Mouse (Mus musculus): ENCODE measurements around the gene Clic5. TPM values are rescaled to one million over a fixed set of nuclear protein-coding genes. Genes with fewer than 3 reads are reported as not detected.

The Clic5 gene
- polyA plus RNA-seq, 1 experiment, result 3.3 TPM

- H3K27ac ChIP-seq (ENCODE audit: insufficient read depth, low read length), result no peak overlapping the region
- no peaks in the 10 kb centered on the region for H3K4me1 ChIP-seq (ENCODE audit: control insufficient read depth, insufficient read depth, low read length)
- no peak for TF ChIP-seq CTCF (IDR thresholded peaks at IDR 0.05; ENCODE audit: extremely low read depth, insufficient read depth, low read length)
- TF ChIP-seq POLR2A (IDR thresholded peaks at IDR 0.05; ENCODE audit: extremely low read depth, insufficient read depth, low read length), result no peak
- H3K4me3 ChIP-seq (ENCODE audit: insufficient read depth, low read length), result no peak overlapping the region
These were observed 61.2 kb downstream of the Clic5 start for GRCm38 (mm10) chr17:44249544-44249943.

GRCm38 (mm10) chr17:44252653-44253052 lies 64.3 kb downstream of the Clic5 start:
- no peak overlapping the region for H3K27ac ChIP-seq (ENCODE audit: insufficient read depth, low read length)
- H3K4me3 ChIP-seq (ENCODE audit: insufficient read depth, low read length), result no peak overlapping the region
- no peak for TF ChIP-seq CTCF (IDR thresholded peaks at IDR 0.05; ENCODE audit: extremely low read depth, insufficient read depth, low read length)
- TF ChIP-seq POLR2A (IDR thresholded peaks at IDR 0.05; ENCODE audit: extremely low read depth, insufficient read depth, low read length), result no peak
- no peaks in the 10 kb centered on the region for H3K4me1 ChIP-seq (ENCODE audit: control insufficient read depth, insufficient read depth, low read length)

GRCm38 (mm10) chr17:44254698-44255097 lies 66.3 kb downstream of the Clic5 start:
- H3K4me3 ChIP-seq (ENCODE audit: insufficient read depth, low read length), result no peak overlapping the region
- H3K27ac ChIP-seq (ENCODE audit: insufficient read depth, low read length), result no peak overlapping the region
- no peak for TF ChIP-seq POLR2A (IDR thresholded peaks at IDR 0.05; ENCODE audit: extremely low read depth, insufficient read depth, low read length)
- TF ChIP-seq CTCF (IDR thresholded peaks at IDR 0.05; ENCODE audit: extremely low read depth, insufficient read depth, low read length), result no peak
- no peaks in the 10 kb centered on the region for H3K4me1 ChIP-seq (ENCODE audit: control insufficient read depth, insufficient read depth, low read length)

- no peak overlapping the region for H3K4me3 ChIP-seq (ENCODE audit: insufficient read depth, low read length)
- no peak overlapping the region for H3K27ac ChIP-seq (ENCODE audit: insufficient read depth, low read length)
- TF ChIP-seq POLR2A (IDR thresholded peaks at IDR 0.05; ENCODE audit: extremely low read depth, insufficient read depth, low read length) (no peak), CTCF (IDR thresholded peaks at IDR 0.05; ENCODE audit: extremely low read depth, insufficient read depth, low read length) (peak; percentile 79)
- no peaks in the 10 kb centered on the region for H3K4me1 ChIP-seq (ENCODE audit: control insufficient read depth, insufficient read depth, low read length)
These were observed 68.2 kb downstream of the Clic5 start for GRCm38 (mm10) chr17:44256583-44256982.

- Histone ChIP-seq H3K4me3 (ENCODE audit: insufficient read depth, low read length) (no peak overlapping the region), H3K27ac (ENCODE audit: insufficient read depth, low read length) (no peak overlapping the region), H3K4me1 (ENCODE audit: control insufficient read depth, insufficient read depth, low read length) (no peaks in the 10 kb centered on the region)
- TF ChIP-seq POLR2A (IDR thresholded peaks at IDR 0.05; ENCODE audit: extremely low read depth, insufficient read depth, low read length) (no peak), CTCF (IDR thresholded peaks at IDR 0.05; ENCODE audit: extremely low read depth, insufficient read depth, low read length) (no peak)
These were observed 70.9 kb downstream of the Clic5 start for GRCm38 (mm10) chr17:44259245-44259644.

- Histone ChIP-seq H3K4me3 (ENCODE audit: insufficient read depth, low read length) (no peak overlapping the region), H3K27ac (ENCODE audit: insufficient read depth, low read length) (no peak overlapping the region), H3K4me1 (ENCODE audit: control insufficient read depth, insufficient read depth, low read length) (no peaks in the 10 kb centered on the region)
- TF ChIP-seq POLR2A (IDR thresholded peaks at IDR 0.05; ENCODE audit: extremely low read depth, insufficient read depth, low read length), result no peak
- peak; percentile 89 for TF ChIP-seq CTCF (IDR thresholded peaks at IDR 0.05; ENCODE audit: extremely low read depth, insufficient read depth, low read length)
These were observed 73.3 kb downstream of the Clic5 start for GRCm38 (mm10) chr17:44261594-44262202.

GRCm38 (mm10) chr17:44270043-44270442 lies 81.7 kb downstream of the Clic5 start:
- Histone ChIP-seq H3K4me3 (ENCODE audit: insufficient read depth, low read length) (no peak overlapping the region), H3K27ac (ENCODE audit: insufficient read depth, low read length) (no peak overlapping the region), H3K4me1 (ENCODE audit: control insufficient read depth, insufficient read depth, low read length) (no peaks in the 10 kb centered on the region)
- no peak for TF ChIP-seq POLR2A (IDR thresholded peaks at IDR 0.05; ENCODE audit: extremely low read depth, insufficient read depth, low read length)
- TF ChIP-seq CTCF (IDR thresholded peaks at IDR 0.05; ENCODE audit: extremely low read depth, insufficient read depth, low read length), result no peak

GRCm38 (mm10) chr17:44271426-44271825 lies 83.0 kb downstream of the Clic5 start:
- H3K27ac ChIP-seq (ENCODE audit: insufficient read depth, low read length), result no peak overlapping the region
- no peaks in the 10 kb centered on the region for H3K4me1 ChIP-seq (ENCODE audit: control insufficient read depth, insufficient read depth, low read length)
- TF ChIP-seq POLR2A (IDR thresholded peaks at IDR 0.05; ENCODE audit: extremely low read depth, insufficient read depth, low read length), result no peak
- no peak overlapping the region for H3K4me3 ChIP-seq (ENCODE audit: insufficient read depth, low read length)

- Histone ChIP-seq H3K4me1 (ENCODE audit: control insufficient read depth, insufficient read depth, low read length) (no peaks in the 10 kb centered on the region), H3K27ac (ENCODE audit: insufficient read depth, low read length) (no peak overlapping the region), H3K4me3 (ENCODE audit: insufficient read depth, low read length) (no peak overlapping the region)
- TF ChIP-seq POLR2A (IDR thresholded peaks at IDR 0.05; ENCODE audit: extremely low read depth, insufficient read depth, low read length) (no peak), CTCF (IDR thresholded peaks at IDR 0.05; ENCODE audit: extremely low read depth, insufficient read depth, low read length) (no peak)
These were observed 86.4 kb downstream of the Clic5 start for GRCm38 (mm10) chr17:44274804-44275203.

GRCm38 (mm10) chr17:44288320-44288719 lies 99.9 kb downstream of the Clic5 start:
- H3K27ac ChIP-seq (ENCODE audit: insufficient read depth, low read length), result no peak overlapping the region
- TF ChIP-seq POLR2A (IDR thresholded peaks at IDR 0.05; ENCODE audit: extremely low read depth, insufficient read depth, low read length), result no peak
- TF ChIP-seq CTCF (IDR thresholded peaks at IDR 0.05; ENCODE audit: extremely low read depth, insufficient read depth, low read length), result no peak
- H3K4me1 ChIP-seq (ENCODE audit: control insufficient read depth, insufficient read depth, low read length), result no peaks in the 10 kb centered on the region
- no peak overlapping the region for H3K4me3 ChIP-seq (ENCODE audit: insufficient read depth, low read length)
